Mouse (Mus musculus): Measurements from ENCODE around the gene Npy1r. TPM values are rescaled to one million over a fixed set of nuclear protein-coding genes. Genes with fewer than 3 reads are reported as not detected.

Npy1r gene
- total and polyA plus RNA-seq, 3 experiments = not detected

GRCm38 (mm10) chr8:66698782-66699181 is 1.8 kb downstream of the Npy1r start:
- H3K4me3 ChIP-seq (replicated peaks in 1 of 3; ENCODE audit: low read depth in 2 of 3, low read length in 2 of 3, poor library complexity in 1 of 3) = no peak overlapping the region
- H3K9me3 ChIP-seq (replicated peaks; ENCODE audit: low read length) = no peaks in the 10 kb centered on the region
- no peak overlapping the region for H3K27ac ChIP-seq (ENCODE audit: insufficient read depth, low read depth)
- in situ Hi-C loops (cut with MboI; ENCODE audit: low pct_ligation_motif_present, low pct_unique_long_range_greater_than_20kb, low sequenced_read_pairs) (no loop called here), dilution Hi-C loops (cut with MboI; ENCODE audit: extremely low pct_ligation_motif_present, extremely low pct_unique_long_range_greater_than_20kb, low sequenced_read_pairs) (no loop called here)
- no peak overlapping the region for H3K4me2 ChIP-seq (ENCODE audit: insufficient read depth, low read depth, poor library complexity, severe bottlenecking)
- no peaks in the 10 kb centered on the region for H3K4me1 ChIP-seq (ENCODE audit: control insufficient read depth in 1 of 2, insufficient read depth in 2 of 2)
- H3K9ac ChIP-seq (ENCODE audit: insufficient read depth, low read depth) = no peak overlapping the region
- H3K79me2 ChIP-seq (replicated peaks; ENCODE audit: control insufficient read depth, extremely low read depth, insufficient read depth, poor library complexity, severe bottlenecking) = no peaks in the 10 kb centered on the region
- H3K36me3 ChIP-seq (replicated peaks in 1 of 2; ENCODE audit: control insufficient read depth in 1 of 2, insufficient read depth in 1 of 2, low read length in 1 of 2) = no peaks in the 10 kb centered on the region
- H3K27me3 ChIP-seq (replicated peaks) = no peaks in the 10 kb centered on the region
- no peak for DNase-seq (ENCODE audit: extremely low read depth)
- no peak for TF ChIP-seq E2F4 (IDR thresholded peaks at IDR 0.05; ENCODE audit: insufficient replicate concordance, low read depth, low read length)
- no peak for TF ChIP-seq ZNF384 (IDR thresholded peaks at IDR 0.05; ENCODE audit: low read depth, low read length)
- TF ChIP-seq JUND (conservative IDR thresholded peaks at IDR 0.05; ENCODE audit: low read depth, low read length) = no peak
- TF ChIP-seq ZMIZ1 (IDR thresholded peaks at IDR 0.05; ENCODE audit: low read depth, low read length) = no peak
- no peak for TF ChIP-seq CHD1 (IDR thresholded peaks at IDR 0.05; ENCODE audit: low read depth, low read length)
- no peak for TF ChIP-seq RCOR1 (conservative IDR thresholded peaks at IDR 0.05; ENCODE audit: low read depth, low read length)
- no peak for TF ChIP-seq UBTF (IDR thresholded peaks at IDR 0.05; ENCODE audit: low read depth, low read length)
- TF ChIP-seq POLR2AphosphoS2 (IDR thresholded peaks at IDR 0.05; ENCODE audit: low read depth, low read length) = no peak
- no peak for TF ChIP-seq MAX (IDR thresholded peaks at IDR 0.05; ENCODE audit: low read length)
- no peak for TF ChIP-seq NRF1 (IDR thresholded peaks at IDR 0.05; ENCODE audit: low read depth, low read length)
- TF ChIP-seq HCFC1 (IDR thresholded peaks at IDR 0.05; ENCODE audit: low read depth, low read length) = no peak
- no peak for TF ChIP-seq MYC (IDR thresholded peaks at IDR 0.05; ENCODE audit: low read depth, low read length)
- TF ChIP-seq PAX5 (IDR thresholded peaks at IDR 0.05; ENCODE audit: low read length) = no peak
- no peak for TF ChIP-seq RAD21 (IDR thresholded peaks at IDR 0.05; ENCODE audit: low read depth, low read length)
- no peak for TF ChIP-seq USF1 (IDR thresholded peaks at IDR 0.05; ENCODE audit: low read depth, low read length)
- no peak for TF ChIP-seq BHLHE40 (IDR thresholded peaks at IDR 0.05; ENCODE audit: low read depth, low read length)
- TF ChIP-seq JUN (IDR thresholded peaks at IDR 0.05; ENCODE audit: insufficient read depth, low read depth, low read length) = no peak
- no peak for TF ChIP-seq ZC3H11A (IDR thresholded peaks at IDR 0.05; ENCODE audit: low read depth, low read length)
- TF ChIP-seq EP300 (IDR thresholded peaks at IDR 0.05; ENCODE audit: low read length) = no peak

DNA sequence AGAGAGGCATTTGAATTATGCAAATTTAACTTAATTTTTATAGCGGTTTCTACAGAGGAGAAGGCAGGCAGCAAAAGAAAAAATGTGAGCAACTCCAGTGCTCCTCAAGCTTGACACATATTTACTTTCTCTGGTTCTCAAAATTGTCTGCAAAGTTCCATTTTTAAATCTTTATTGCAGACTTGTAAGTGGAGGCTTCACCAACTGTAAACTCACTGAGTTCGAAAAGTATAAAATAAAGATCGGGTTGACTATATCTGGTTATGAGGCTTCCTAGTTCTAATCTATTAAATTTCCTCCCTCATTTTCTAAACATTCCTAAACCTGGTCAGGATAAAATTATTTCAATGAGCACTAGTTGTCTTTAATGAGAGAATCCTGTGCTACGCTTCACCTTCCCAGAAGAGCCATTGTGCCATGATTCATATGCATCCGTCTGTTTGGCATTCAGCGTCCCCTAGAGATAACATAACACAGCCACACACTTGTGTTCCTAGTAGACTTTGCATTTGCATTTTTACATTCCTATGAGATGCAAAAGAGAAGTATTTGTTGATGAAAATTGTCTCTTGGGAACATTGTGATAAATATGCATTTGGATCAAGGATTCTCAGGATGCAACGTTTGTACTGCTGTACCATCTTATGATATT is 17.5 kb downstream of the Npy1r start:
- H3K27ac ChIP-seq (ENCODE audit: insufficient read depth, low read depth) = no peak overlapping the region
- TF ChIP-seq ETS1 (conservative IDR thresholded peaks at IDR 0.05; ENCODE audit: low read depth, low read length) (no peak), POLR2AphosphoS2 (IDR thresholded peaks at IDR 0.05; ENCODE audit: low read depth, low read length) (no peak), IRF4 (IDR thresholded peaks at IDR 0.05; ENCODE audit: low read depth, low read length) (no peak), POLR2A (IDR thresholded peaks at IDR 0.05; ENCODE audit: low read depth, low read length) (no peak)
- no peak for DNase-seq (ENCODE audit: extremely low read depth)
- no peaks in the 10 kb centered on the region for H3K79me2 ChIP-seq (replicated peaks; ENCODE audit: control insufficient read depth, extremely low read depth, insufficient read depth, poor library complexity, severe bottlenecking)
- no peaks in the 10 kb centered on the region for H3K9me3 ChIP-seq (replicated peaks; ENCODE audit: low read length)
- H3K27me3 ChIP-seq (replicated peaks) = no peaks in the 10 kb centered on the region
- in situ Hi-C loops (cut with MboI; ENCODE audit: low pct_ligation_motif_present, low pct_unique_long_range_greater_than_20kb, low sequenced_read_pairs) = no loop called here
- no peaks in the 10 kb centered on the region for H3K36me3 ChIP-seq (replicated peaks in 1 of 2; ENCODE audit: control insufficient read depth in 1 of 2, insufficient read depth in 1 of 2, low read length in 1 of 2)
- H3K4me3 ChIP-seq (replicated peaks in 1 of 3; ENCODE audit: low read depth in 2 of 3, low read length in 2 of 3, poor library complexity in 1 of 3) = no peak overlapping the region
- H3K4me2 ChIP-seq (ENCODE audit: insufficient read depth, low read depth, poor library complexity, severe bottlenecking) = no peak overlapping the region
- no peaks in the 10 kb centered on the region for H3K4me1 ChIP-seq (ENCODE audit: control insufficient read depth in 1 of 2, insufficient read depth in 2 of 2)
- H3K9ac ChIP-seq (ENCODE audit: insufficient read depth, low read depth) = no peak overlapping the region
- dilution Hi-C loops (cut with MboI; ENCODE audit: extremely low pct_ligation_motif_present, extremely low pct_unique_long_range_greater_than_20kb, low sequenced_read_pairs) = no loop called here
